Mouse (Mus musculus): ENCODE results near the gene Tmem9b.

GRCm38 (mm10) chr7:109704461-109704860, 48.2 kb downstream of the Tmem9b start:
- TF ChIP-seq POLR2A (IDR thresholded peaks at IDR 0.05; ENCODE audit: low read depth, low read length) (no peak), CTCF (IDR thresholded peaks at IDR 0.05; ENCODE audit: extremely low read depth, insufficient read length, insufficient replicate concordance, low read depth, low read length) (no peak)

Measured in small intestine, adult 2 months (tissue).